Mouse (Mus musculus): ENCODE measurements at regions not wholly inside any gene's neighbourhood (a gene's known extent, or its start where the extent isn't known, plus 50 kb on each side); places are given as distances from the start of the nearest gene placed in this dataset.

DNA sequence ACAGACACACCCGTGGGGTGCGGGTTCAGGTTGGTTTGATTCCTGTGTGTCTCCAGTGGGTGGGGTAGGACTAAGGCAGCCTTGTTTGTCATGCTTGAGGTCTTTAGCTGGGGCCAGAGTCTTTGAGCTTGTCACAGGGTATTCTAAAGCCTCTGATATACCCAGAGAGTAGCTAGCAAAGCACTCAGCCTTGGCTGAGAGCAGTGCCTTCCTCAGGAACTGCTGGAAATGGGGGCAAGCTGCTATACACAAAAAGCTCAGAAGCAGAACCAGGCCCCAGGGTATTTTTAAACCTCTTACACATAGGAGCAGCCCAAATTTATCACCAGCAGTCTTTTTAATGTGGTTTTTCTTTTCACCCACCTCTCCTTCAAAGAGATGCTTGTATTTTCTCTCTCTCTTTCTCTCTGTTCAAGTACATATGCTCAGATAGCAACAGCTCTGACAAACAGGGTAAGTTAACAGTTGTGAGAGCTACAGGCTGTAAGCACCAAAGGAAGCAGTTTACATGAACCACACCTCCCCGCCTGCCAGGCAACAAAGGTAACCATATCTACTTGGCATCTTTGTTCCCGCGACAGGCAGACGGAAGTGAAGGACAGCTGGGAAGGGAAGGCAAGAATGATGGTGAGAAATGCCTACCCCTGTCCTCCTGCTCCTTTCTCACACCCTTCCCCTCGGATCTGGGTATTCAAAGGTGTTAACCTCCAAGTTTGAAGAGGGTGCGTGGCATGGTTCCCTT lies 74.6 kb upstream of the Rasgrp1 start:
- Histone ChIP-seq H3K4me3 (replicated peaks; ENCODE audit: low read length) (no peak overlapping the region), H3K27me3 (ENCODE audit: control insufficient read depth, insufficient read depth, low read length) (no peaks in the 10 kb centered on the region), H3K4me1 (ENCODE audit: control insufficient read depth, insufficient read depth, low read length) (no peaks in the 10 kb centered on the region), H3K36me3 (ENCODE audit: control insufficient read depth, insufficient read depth, low read length) (no peaks in the 10 kb centered on the region), H3K4me2 (replicated peaks; ENCODE audit: low read depth, low read length, severe bottlenecking) (no peak overlapping the region), H3K27ac (replicated peaks; ENCODE audit: low read depth, low read length) (no peak overlapping the region), H3K9ac (ENCODE audit: low read depth, low read length, severe bottlenecking) (no peak overlapping the region), H3K9me3 (ENCODE audit: control insufficient read depth, low read length) (no peaks in the 10 kb centered on the region)
- ATAC-seq (ENCODE audit: low FRiP score, low read depth) = no peak
- no peak for DNase-seq (ENCODE audit: low spot score)
- no peak for TF ChIP-seq POLR2A (IDR thresholded peaks at IDR 0.05; ENCODE audit: borderline replicate concordance, extremely low read depth, insufficient read depth, insufficient read length)
- 64% methylated on average over 8 of the region's 8 CpGs for WGBS

GRCm38 (mm10) chr2:117418121-117418615 lies 75.4 kb upstream of the Rasgrp1 start:
- Histone ChIP-seq H3K9ac (ENCODE audit: low read depth, low read length, severe bottlenecking) (no peak overlapping the region), H3K4me1 (ENCODE audit: control insufficient read depth, insufficient read depth, low read length) (no peaks in the 10 kb centered on the region), H3K4me2 (replicated peaks; ENCODE audit: low read depth, low read length, severe bottlenecking) (no peak overlapping the region), H3K36me3 (ENCODE audit: control insufficient read depth, insufficient read depth, low read length) (no peaks in the 10 kb centered on the region), H3K4me3 (replicated peaks; ENCODE audit: low read length) (no peak overlapping the region), H3K27ac (replicated peaks; ENCODE audit: low read depth, low read length) (no peak overlapping the region), H3K27me3 (ENCODE audit: control insufficient read depth, insufficient read depth, low read length) (no peaks in the 10 kb centered on the region), H3K9me3 (ENCODE audit: control insufficient read depth, low read length) (no peaks in the 10 kb centered on the region)
- TF ChIP-seq POLR2A (IDR thresholded peaks at IDR 0.05; ENCODE audit: borderline replicate concordance, extremely low read depth, insufficient read depth, insufficient read length) = no peak
- 69% methylated on average over 8 of the region's 8 CpGs for WGBS
- DNase-seq (ENCODE audit: low spot score) = no peak
- no peak for ATAC-seq (ENCODE audit: low FRiP score, low read depth)

- Histone ChIP-seq H3K27ac (replicated peaks; ENCODE audit: low read depth, low read length) (no peak overlapping the region), H3K4me2 (replicated peaks; ENCODE audit: low read depth, low read length, severe bottlenecking) (no peak overlapping the region), H3K36me3 (ENCODE audit: control insufficient read depth, insufficient read depth, low read length) (no peaks in the 10 kb centered on the region), H3K9ac (ENCODE audit: low read depth, low read length, severe bottlenecking) (no peak overlapping the region), H3K27me3 (ENCODE audit: control insufficient read depth, insufficient read depth, low read length) (no peaks in the 10 kb centered on the region), H3K4me1 (ENCODE audit: control insufficient read depth, insufficient read depth, low read length) (no peaks in the 10 kb centered on the region), H3K9me3 (ENCODE audit: control insufficient read depth, low read length) (no peaks in the 10 kb centered on the region), H3K4me3 (replicated peaks; ENCODE audit: low read length) (no peak overlapping the region)
- DNase-seq (ENCODE audit: low spot score) (no peak), ATAC-seq (ENCODE audit: low FRiP score, low read depth) (no peak)
- WGBS = 75% methylated on average over 3 of the region's 3 CpGs
- TF ChIP-seq POLR2A (IDR thresholded peaks at IDR 0.05; ENCODE audit: borderline replicate concordance, extremely low read depth, insufficient read depth, insufficient read length) = no peak
Observed at GRCm38 (mm10) chr2:117418711-117419110, 75.9 kb upstream of the Rasgrp1 start.

- no peak for TF ChIP-seq POLR2A (IDR thresholded peaks at IDR 0.05; ENCODE audit: borderline replicate concordance, extremely low read depth, insufficient read depth, insufficient read length)
- Histone ChIP-seq H3K9me3 (ENCODE audit: control insufficient read depth, low read length) (no peaks in the 10 kb centered on the region), H3K36me3 (ENCODE audit: control insufficient read depth, insufficient read depth, low read length) (no peaks in the 10 kb centered on the region), H3K4me1 (ENCODE audit: control insufficient read depth, insufficient read depth, low read length) (no peaks in the 10 kb centered on the region), H3K27ac (replicated peaks; ENCODE audit: low read depth, low read length) (no peak overlapping the region), H3K9ac (ENCODE audit: low read depth, low read length, severe bottlenecking) (no peak overlapping the region), H3K4me3 (replicated peaks; ENCODE audit: low read length) (no peak overlapping the region), H3K4me2 (replicated peaks; ENCODE audit: low read depth, low read length, severe bottlenecking) (no peak overlapping the region), H3K27me3 (ENCODE audit: control insufficient read depth, insufficient read depth, low read length) (no peaks in the 10 kb centered on the region)
- ATAC-seq (ENCODE audit: low FRiP score, low read depth) = no peak
- DNase-seq (ENCODE audit: low spot score) = no peak
- 73% methylated on average over 4 of the region's 4 CpGs for WGBS
Observed at GRCm38 (mm10) chr2:117421376-117421775, 78.6 kb upstream of the Rasgrp1 start.

DNA sequence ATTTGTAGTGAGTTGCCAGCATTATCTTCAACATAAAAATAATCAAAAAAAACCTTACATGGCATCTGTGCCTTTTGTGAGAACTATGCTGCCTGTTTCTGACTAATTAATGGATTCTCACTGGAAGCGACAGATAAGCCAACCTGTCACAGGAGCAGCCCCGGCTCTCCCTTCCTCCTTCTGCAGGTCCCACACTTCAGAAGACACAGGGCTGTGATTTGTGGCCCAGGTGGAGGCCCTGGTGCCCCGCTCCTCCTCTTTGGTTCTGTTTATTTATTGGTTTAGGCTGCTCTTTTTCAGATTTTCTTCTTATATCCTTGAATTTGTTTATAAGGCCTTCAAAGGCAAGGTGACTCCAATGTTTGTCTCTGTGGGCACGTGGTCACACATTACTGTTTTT lies 80.0 kb upstream of the Rasgrp1 start:
- WGBS = 60% methylated on average over 4 of the region's 4 CpGs
- no peak for ATAC-seq (ENCODE audit: low FRiP score, low read depth)
- no peak overlapping the region for H3K9ac ChIP-seq (ENCODE audit: low read depth, low read length, severe bottlenecking)
- no peaks in the 10 kb centered on the region for H3K27me3 ChIP-seq (ENCODE audit: control insufficient read depth, insufficient read depth, low read length)
- no peaks in the 10 kb centered on the region for H3K4me1 ChIP-seq (ENCODE audit: control insufficient read depth, insufficient read depth, low read length)
- H3K4me2 ChIP-seq (replicated peaks; ENCODE audit: low read depth, low read length, severe bottlenecking) = no peak overlapping the region
- no peaks in the 10 kb centered on the region for H3K9me3 ChIP-seq (ENCODE audit: control insufficient read depth, low read length)
- no peak overlapping the region for H3K4me3 ChIP-seq (replicated peaks; ENCODE audit: low read length)
- no peaks in the 10 kb centered on the region for H3K36me3 ChIP-seq (ENCODE audit: control insufficient read depth, insufficient read depth, low read length)
- H3K27ac ChIP-seq (replicated peaks; ENCODE audit: low read depth, low read length) = no peak overlapping the region
- no peak for DNase-seq (ENCODE audit: low spot score)
- no peak for TF ChIP-seq POLR2A (IDR thresholded peaks at IDR 0.05; ENCODE audit: borderline replicate concordance, extremely low read depth, insufficient read depth, insufficient read length)
